Mouse (Mus musculus) G1E (cell line): Measurements from ENCODE around the gene Unc93b1.

Source experiments
- CTCF ChIP-seq: IDR thresholded peaks from 2 replicates; pipeline ENCODE4 v1.5.1; 2012; ENCODE audit warnings: low read depth, low read length, inconsistent platforms, mixed read lengths
- GATA1 ChIP-seq: IDR thresholded peaks from 2 replicates; pipeline ENCODE4 v1.6.1; 2012; ENCODE audit warnings: borderline replicate concordance, low read length, inconsistent platforms, mixed read lengths
- GATA2 ChIP-seq: IDR thresholded peaks from 2 replicates; pipeline ENCODE4 v1.6.1; 2012; ENCODE audit warnings: low read depth, low read length, inconsistent platforms, borderline replicate concordance
- POLR2AphosphoS5 ChIP-seq: IDR thresholded peaks from 2 replicates; pipeline ENCODE4 v1.6.1; 2012; ENCODE audit warnings: low read depth, low read length, inconsistent platforms; ENCODE audit not compliant: insufficient replicate concordance
- TAL1 ChIP-seq: conservative IDR thresholded peaks from 2 replicates; pipeline ENCODE4 v1.6.1; 2012; ENCODE audit warnings: low read depth, low read length, inconsistent platforms, mixed read lengths

- no peak for TF ChIP-seq CTCF
- TF ChIP-seq TAL1: no peak
- no peak for TF ChIP-seq POLR2AphosphoS5
- TF ChIP-seq GATA1: no peak
- TF ChIP-seq GATA2: no peak
Measured at GRCm38 (mm10) chr19:3942986-3943735, 8.2 kb downstream of the Unc93b1 start.
